Mouse (Mus musculus): ENCODE results near the gene Ecm1. TPM values are rescaled to one million over a fixed set of nuclear protein-coding genes. Genes with fewer than 3 reads are reported as not detected.

The Ecm1 gene
- polyA plus RNA-seq, 1 experiment from 2014 or later = 23.8 TPM

GRCm38 (mm10) chr3:95758467-95759218 lies 19.3 kb upstream of the Ecm1 start:
- Histone ChIP-seq H3K4me1 (replicated peaks; ENCODE audit: control insufficient read depth, insufficient read depth, low read length) (peaks cover 6% of the 10 kb centered on the region), H3K9ac (ENCODE audit: low read length) (no peak overlapping the region), H3K4me3 (ENCODE audit: low read length) (no peak overlapping the region), H3K27me3 (ENCODE audit: control insufficient read depth, insufficient read depth, low read depth, low read length) (no peaks in the 10 kb centered on the region), H3K4me2 (ENCODE audit: low read depth, low read length) (no peak overlapping the region), H3K36me3 (ENCODE audit: control insufficient read depth, insufficient read depth, low read length) (no peaks in the 10 kb centered on the region; the same call in 1 of the 2 replicates), H3K27ac (ENCODE audit: low read length) (no peak overlapping the region), H3K9me3 (ENCODE audit: control insufficient read depth, low read length) (no peaks in the 10 kb centered on the region)
- ATAC-seq (ENCODE audit: low read depth) = no peak
- 25% methylated on average over 9 of the region's 9 CpGs for WGBS

- H3K4me3 ChIP-seq (ENCODE audit: low read length) = no peak overlapping the region
- WGBS = 75% methylated on average over 2 of the region's 2 CpGs
- ATAC-seq (ENCODE audit: low read depth) = no peak
- no peaks in the 10 kb centered on the region; the same call in 1 of the 2 replicates for H3K36me3 ChIP-seq (ENCODE audit: control insufficient read depth, insufficient read depth, low read length)
- peaks cover 4% of the 10 kb centered on the region for H3K4me1 ChIP-seq (replicated peaks; ENCODE audit: control insufficient read depth, insufficient read depth, low read length)
- H3K9me3 ChIP-seq (ENCODE audit: control insufficient read depth, low read length) = no peaks in the 10 kb centered on the region
- H3K27ac ChIP-seq (ENCODE audit: low read length) = no peak overlapping the region
- H3K27me3 ChIP-seq (ENCODE audit: control insufficient read depth, insufficient read depth, low read depth, low read length) = no peaks in the 10 kb centered on the region
- no peak overlapping the region for H3K9ac ChIP-seq (ENCODE audit: low read length)
- no peak overlapping the region for H3K4me2 ChIP-seq (ENCODE audit: low read depth, low read length)
These were observed 17.4 kb upstream of the Ecm1 start for GRCm38 (mm10) chr3:95756808-95757207.

GRCm38 (mm10) chr3:95754345-95755206 lies 15.2 kb upstream of the Ecm1 start:
- peaks cover 9% of the 10 kb centered on the region for H3K36me3 ChIP-seq (ENCODE audit: control insufficient read depth, insufficient read depth, low read length)
- peak overlapping the region; percentile 66 for H3K4me3 ChIP-seq (ENCODE audit: low read length)
- peaks cover 4% of the 10 kb centered on the region for H3K4me1 ChIP-seq (replicated peaks; ENCODE audit: control insufficient read depth, insufficient read depth, low read length)
- H3K9me3 ChIP-seq (ENCODE audit: control insufficient read depth, low read length) = no peaks in the 10 kb centered on the region
- H3K27ac ChIP-seq (ENCODE audit: low read length) = no peak overlapping the region
- H3K27me3 ChIP-seq (ENCODE audit: control insufficient read depth, insufficient read depth, low read depth, low read length) = no peaks in the 10 kb centered on the region
- H3K9ac ChIP-seq (ENCODE audit: low read length) = peak overlapping the region; percentile 72
- peak; percentile 99 for ATAC-seq (ENCODE audit: low read depth)
- under 1% methylated on average over 30 of the region's 30 CpGs for WGBS
- H3K4me2 ChIP-seq (ENCODE audit: low read depth, low read length) = peak overlapping the region; percentile 80

GRCm38 (mm10) chr3:95752935-95753334 lies 13.6 kb upstream of the Ecm1 start:
- H3K27ac ChIP-seq (ENCODE audit: low read length) = no peak overlapping the region

GRCm38 (mm10) chr3:95740406-95740805 lies 1.0 kb upstream of the Ecm1 start:
- Histone ChIP-seq H3K4me3 (ENCODE audit: low read length) (no peak overlapping the region), H3K9ac (ENCODE audit: low read length) (0 out of 2 replicates have a peak overlapping the region, but pooled peaks have one; percentile 2), H3K27me3 (ENCODE audit: control insufficient read depth, insufficient read depth, low read depth, low read length) (no peaks in the 10 kb centered on the region), H3K36me3 (ENCODE audit: control insufficient read depth, insufficient read depth, low read length) (peaks cover 20% of the 10 kb centered on the region), H3K27ac (ENCODE audit: low read length) (peak overlapping the region; percentile 5; the same call in 1 of the 2 replicates), H3K9me3 (ENCODE audit: control insufficient read depth, low read length) (no peaks in the 10 kb centered on the region), H3K4me1 (replicated peaks; ENCODE audit: control insufficient read depth, insufficient read depth, low read length) (peaks cover 7% of the 10 kb centered on the region), H3K4me2 (ENCODE audit: low read depth, low read length) (no peak overlapping the region)
- ATAC-seq (ENCODE audit: low read depth) = peak; percentile 63
- 33% methylated on average over 8 of the region's 8 CpGs for WGBS

More at GRCm38 (mm10) chr3:95752935-95753334, 13.6 kb upstream of the Ecm1 start:
- no peak for ATAC-seq (ENCODE audit: low read depth)
- H3K9me3 ChIP-seq (ENCODE audit: control insufficient read depth, low read length) = no peaks in the 10 kb centered on the region
- no peak overlapping the region for H3K4me3 ChIP-seq (ENCODE audit: low read length)
- H3K9ac ChIP-seq (ENCODE audit: low read length) = no peak overlapping the region
- WGBS = 80% methylated on average over 3 of the region's 3 CpGs
- peaks cover 4% of the 10 kb centered on the region for H3K4me1 ChIP-seq (replicated peaks; ENCODE audit: control insufficient read depth, insufficient read depth, low read length)
- H3K36me3 ChIP-seq (ENCODE audit: control insufficient read depth, insufficient read depth, low read length) = peaks cover 22% of the 10 kb centered on the region
- no peaks in the 10 kb centered on the region for H3K27me3 ChIP-seq (ENCODE audit: control insufficient read depth, insufficient read depth, low read depth, low read length)
- no peak overlapping the region for H3K4me2 ChIP-seq (ENCODE audit: low read depth, low read length)

GRCm38 (mm10) chr3:95735071-95735670 lies 4.2 kb downstream of the Ecm1 start:
- 79% methylated on average over 12 of the region's 12 CpGs for WGBS
- H3K4me3 ChIP-seq (ENCODE audit: low read length) = no peak overlapping the region
- peaks cover 15% of the 10 kb centered on the region for H3K4me1 ChIP-seq (replicated peaks; ENCODE audit: control insufficient read depth, insufficient read depth, low read length)
- no peak overlapping the region for H3K9ac ChIP-seq (ENCODE audit: low read length)
- no peak overlapping the region for H3K4me2 ChIP-seq (ENCODE audit: low read depth, low read length)
- H3K9me3 ChIP-seq (ENCODE audit: control insufficient read depth, low read length) = no peaks in the 10 kb centered on the region
- H3K27me3 ChIP-seq (ENCODE audit: control insufficient read depth, insufficient read depth, low read depth, low read length) = no peaks in the 10 kb centered on the region
- no peak overlapping the region for H3K27ac ChIP-seq (ENCODE audit: low read length)
- H3K36me3 ChIP-seq (ENCODE audit: control insufficient read depth, insufficient read depth, low read length) = no peaks in the 10 kb centered on the region
- no peak for ATAC-seq (ENCODE audit: low read depth)

- Histone ChIP-seq H3K27me3 (ENCODE audit: control insufficient read depth, insufficient read depth, low read depth, low read length) (no peaks in the 10 kb centered on the region), H3K36me3 (ENCODE audit: control insufficient read depth, insufficient read depth, low read length) (no peaks in the 10 kb centered on the region), H3K27ac (ENCODE audit: low read length) (no peak overlapping the region), H3K9me3 (ENCODE audit: control insufficient read depth, low read length) (no peaks in the 10 kb centered on the region), H3K4me1 (replicated peaks; ENCODE audit: control insufficient read depth, insufficient read depth, low read length) (peaks cover 11% of the 10 kb centered on the region), H3K4me2 (ENCODE audit: low read depth, low read length) (no peak overlapping the region), H3K4me3 (ENCODE audit: low read length) (no peak overlapping the region), H3K9ac (ENCODE audit: low read length) (no peak overlapping the region)
- ATAC-seq (ENCODE audit: low read depth) = no peak
- 75% methylated on average over 13 of the region's 13 CpGs for WGBS
These were observed 5.2 kb downstream of the Ecm1 start for GRCm38 (mm10) chr3:95734092-95734702.

GRCm38 (mm10) chr3:95732744-95733521 lies 6.4 kb downstream of the Ecm1 start:
- H3K4me2 ChIP-seq (ENCODE audit: low read depth, low read length) = no peak overlapping the region
- H3K27me3 ChIP-seq (ENCODE audit: control insufficient read depth, insufficient read depth, low read depth, low read length) = no peaks in the 10 kb centered on the region
- H3K9ac ChIP-seq (ENCODE audit: low read length) = no peak overlapping the region
- H3K4me1 ChIP-seq (replicated peaks; ENCODE audit: control insufficient read depth, insufficient read depth, low read length) = peaks cover 8% of the 10 kb centered on the region; the same call in 1 of the 2 replicates
- H3K4me3 ChIP-seq (ENCODE audit: low read length) = no peak overlapping the region
- ATAC-seq (ENCODE audit: low read depth) = peak; percentile 63; the same call in 1 of the 2 replicates
- H3K9me3 ChIP-seq (ENCODE audit: control insufficient read depth, low read length) = no peaks in the 10 kb centered on the region
- no peaks in the 10 kb centered on the region for H3K36me3 ChIP-seq (ENCODE audit: control insufficient read depth, insufficient read depth, low read length)
- WGBS = 66% methylated on average over 11 of the region's 11 CpGs
- peak overlapping the region; percentile 16; the same call in 1 of the 2 replicates for H3K27ac ChIP-seq (ENCODE audit: low read length)
